Mouse (Mus musculus) right cerebral cortex, postnatal 36 days (tissue): Measurements from ENCODE around the gene Lep.
A peak's percentile ranks its signal among the peaks of the same experiment; 100 is the strongest.

Experiments
- DNase-seq, 2 experiments: peaks; one replicate each; pipeline ENCODE4 v3.0.0; 2022; ENCODE audit warnings: low spot score in 2 of 2, mixed read lengths in 1 of 2

The Lep gene

GRCm38 (mm10) chr6:29117417-29118104, 57.5 kb downstream of the Lep start:
- peak; percentile 28 to 59 for DNase-seq

GRCm38 (mm10) chr6:29118231-29118630, 58.2 kb downstream of the Lep start:
- DNase-seq: no peak

- DNase-seq: no peak
Measured at GRCm38 (mm10) chr6:29118963-29119362, 58.9 kb downstream of the Lep start.

- no peak for DNase-seq
Measured at GRCm38 (mm10) chr6:29119990-29120389, 60.0 kb downstream of the Lep start.
